Mouse (Mus musculus): ENCODE data around the gene Gse1.

DNA sequence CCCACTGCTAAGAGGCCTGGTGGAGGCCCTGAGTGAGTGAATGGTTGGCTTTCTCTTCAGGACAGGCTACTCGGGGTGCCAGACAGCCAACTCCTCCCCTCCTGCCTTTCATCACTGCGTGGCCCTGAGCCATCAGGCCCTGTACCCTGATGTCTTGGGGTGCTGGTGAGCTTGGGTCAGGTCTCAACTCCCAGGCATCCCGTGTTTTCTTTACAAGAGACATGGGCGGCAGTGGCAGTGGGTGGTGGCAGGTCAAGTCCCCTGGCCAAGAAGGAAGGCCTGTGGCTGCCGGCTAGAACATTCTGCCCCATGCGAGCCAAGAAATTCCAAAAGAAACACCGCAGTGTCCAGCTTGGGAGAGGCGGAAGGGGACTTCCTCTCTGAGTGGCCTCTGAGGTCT is 41.8 kb upstream of the Gse1 start:
- TF ChIP-seq CTCF (IDR thresholded peaks at IDR 0.05; ENCODE audit: borderline replicate concordance, insufficient read depth, low read depth, low read length) (no peak), POLR2A (IDR thresholded peaks at IDR 0.05; ENCODE audit: borderline replicate concordance, insufficient read depth, low read length) (no peak)

Measured in cerebellum, adult 2 months (tissue).